Mouse (Mus musculus) bone marrow, adult 2 months (tissue): ENCODE data around the gene Eef1e1.

Source experiments
- CTCF ChIP-seq: fragments of 200-500 bp; IDR thresholded peaks from 2 replicates; pipeline ENCODE4 v1.5.1; 2011; ENCODE audit warnings: low read length, control low read depth; ENCODE audit not compliant: control insufficient read depth, insufficient read depth
- POLR2A ChIP-seq: fragments of 200-500 bp; IDR thresholded peaks from 2 replicates; pipeline ENCODE4 v1.6.1; 2011; ENCODE audit warnings: low read depth, mild to moderate bottlenecking, control low read depth, low read length, borderline replicate concordance; ENCODE audit not compliant: control insufficient read depth

DNA sequence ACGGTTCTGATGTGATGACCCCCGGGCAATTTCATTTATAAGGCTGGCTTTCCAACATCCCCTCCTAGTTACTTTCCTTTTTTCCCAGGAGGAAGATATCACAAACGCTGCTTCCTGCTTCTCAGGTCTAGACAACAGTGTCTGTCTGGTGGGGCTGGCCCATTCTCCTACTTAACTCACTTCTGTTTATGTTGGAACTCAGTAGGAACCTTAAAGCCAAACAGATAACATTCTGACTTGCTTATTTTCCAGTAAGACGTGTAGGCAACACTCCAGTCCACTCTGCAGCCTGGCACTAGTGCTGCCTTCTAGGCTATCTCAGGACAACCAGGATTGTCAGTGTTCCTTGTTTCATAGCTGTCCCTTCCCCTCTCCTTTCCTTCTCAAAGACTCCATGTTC, 9.8 kb downstream of the Eef1e1 start:
- no peak for TF ChIP-seq CTCF
- no peak for TF ChIP-seq POLR2A
